Mouse (Mus musculus): Measurements from ENCODE around the gene Cage1. TPM values are rescaled to one million over a fixed set of nuclear protein-coding genes. Genes with fewer than 3 reads are reported as not detected.

Cage1 gene
- polyA plus RNA-seq, 1 experiment: 2.4 TPM

GRCm38 (mm10) chr13:37964128-37965087, 72.5 kb downstream of the Cage1 start:
- H3K4me3 ChIP-seq (ENCODE audit: insufficient read depth, low read depth, low read length): peak overlapping the region; percentile 63; the same call in 1 of the 2 replicates
- no peaks in the 10 kb centered on the region for H3K4me1 ChIP-seq (ENCODE audit: control insufficient read depth, insufficient read depth, insufficient read length, low read length)
- no peak overlapping the region for H3K27ac ChIP-seq (replicated peaks; ENCODE audit: low read depth, low read length)

- Histone ChIP-seq H3K27ac (replicated peaks; ENCODE audit: low read depth, low read length) (no peak overlapping the region), H3K4me3 (ENCODE audit: insufficient read depth, low read depth, low read length) (peak overlapping the region; percentile 63), H3K4me1 (ENCODE audit: control insufficient read depth, insufficient read depth, insufficient read length, low read length) (no peaks in the 10 kb centered on the region)
These were observed 73.4 kb downstream of the Cage1 start for GRCm38 (mm10) chr13:37963354-37964007.

- Histone ChIP-seq H3K4me1 (ENCODE audit: control insufficient read depth, insufficient read depth, insufficient read length, low read length) (no peaks in the 10 kb centered on the region), H3K4me3 (ENCODE audit: insufficient read depth, low read depth, low read length) (no peak overlapping the region), H3K27ac (replicated peaks; ENCODE audit: low read depth, low read length) (no peak overlapping the region)
These were observed 74.3 kb downstream of the Cage1 start for GRCm38 (mm10) chr13:37962541-37962940.

- H3K27ac ChIP-seq (replicated peaks; ENCODE audit: low read depth, low read length): no peak overlapping the region
- no peak overlapping the region for H3K4me3 ChIP-seq (ENCODE audit: insufficient read depth, low read depth, low read length)
- H3K4me1 ChIP-seq (ENCODE audit: control insufficient read depth, insufficient read depth, insufficient read length, low read length): no peaks in the 10 kb centered on the region
These were observed 76.9 kb downstream of the Cage1 start for GRCm38 (mm10) chr13:37959936-37960335.

- peak overlapping the region; percentile 27; the same call in 1 of the 2 replicates for H3K27ac ChIP-seq (replicated peaks; ENCODE audit: low read depth, low read length)
- H3K4me3 ChIP-seq (ENCODE audit: insufficient read depth, low read depth, low read length): no peak overlapping the region
- H3K4me1 ChIP-seq (ENCODE audit: control insufficient read depth, insufficient read depth, insufficient read length, low read length): no peaks in the 10 kb centered on the region
These were observed 77.5 kb downstream of the Cage1 start for GRCm38 (mm10) chr13:37959239-37959907.

GRCm38 (mm10) chr13:37958498-37959238, 78.2 kb downstream of the Cage1 start:
- H3K27ac ChIP-seq (replicated peaks; ENCODE audit: low read depth, low read length): peak overlapping the region; percentile 27; the same call in 1 of the 2 replicates
- no peaks in the 10 kb centered on the region for H3K4me1 ChIP-seq (ENCODE audit: control insufficient read depth, insufficient read depth, insufficient read length, low read length)
- no peak overlapping the region for H3K4me3 ChIP-seq (ENCODE audit: insufficient read depth, low read depth, low read length)

Other genes starting within 250 kb of the Cage1 start
- gene Ssr1, start 42.9 kb downstream of the Cage1 start, polyA plus RNA-seq (2012; ENCODE audit: insufficient read depth, insufficient read length, missing spikeins): 32.8 and 33.3 TPM in 2 replicates
- 8.4 and 12.3 TPM in 2 replicates for gene Riok1, start 74 bp downstream of the Cage1 start, polyA plus RNA-seq (2012; ENCODE audit: insufficient read depth, insufficient read length, missing spikeins)
- 0.33 and 1.3 TPM in 2 replicates for gene Dsp, start 114.2 kb upstream of the Cage1 start, polyA plus RNA-seq (2012; ENCODE audit: insufficient read depth, insufficient read length, missing spikeins)
- 9.7 and 27.0 TPM in 2 replicates for gene Snrnp48, start 167.9 kb upstream of the Cage1 start, polyA plus RNA-seq (2012; ENCODE audit: insufficient read depth, insufficient read length, missing spikeins)

Measured in brown adipose tissue, adult 24 weeks (tissue).